Mouse (Mus musculus) forebrain, embryonic 12.5 days (tissue): Measurements from ENCODE around the gene Nqo1. TPM values are rescaled to one million over a fixed set of nuclear protein-coding genes. Genes with fewer than 3 reads are reported as not detected.

Source experiments
- ATAC-seq: fragments of 200-750 bp; cut with Nextera tagmentation; 2 replicates; pipeline ENCODE4 v1.8.0; 2017; ENCODE audit warnings: moderate TSS enrichment; ENCODE audit not compliant: low FRiP score
- H3K27ac ChIP-seq: fragments of 300-500 bp; sonication (generic); 2 replicates; pipeline ENCODE4 v1.5.1; 2016; ENCODE audit warnings: mild to moderate bottlenecking
- H3K27me3 ChIP-seq: fragments of 300-500 bp; sonication (generic); 2 replicates; pipeline ENCODE4 v1.6.1; 2016; ENCODE audit warnings: mild to moderate bottlenecking
- H3K36me3 ChIP-seq: fragments of 300-500 bp; sonication (generic); replicated peaks from 2 replicates; pipeline ENCODE4 v1.6.1; 2016; ENCODE audit warnings: mild to moderate bottlenecking
- H3K4me1 ChIP-seq: fragments of 300-500 bp; sonication (generic); 2 replicates; pipeline ENCODE4 v1.6.1; 2016
- H3K4me2 ChIP-seq: fragments of 300-500 bp; sonication (generic); 2 replicates; pipeline ENCODE4 v1.6.1; 2016; ENCODE audit warnings: mild to moderate bottlenecking, moderate library complexity
- H3K4me3 ChIP-seq: fragments of 300-500 bp; sonication (generic); replicated peaks from 2 replicates; pipeline ENCODE4 v1.5.1; 2016; ENCODE audit warnings: mild to moderate bottlenecking
- H3K9ac ChIP-seq: fragments of 300-500 bp; sonication (generic); 2 replicates; pipeline ENCODE4 v1.6.1; 2016; ENCODE audit warnings: mild to moderate bottlenecking
- H3K9me3 ChIP-seq: fragments of 300-500 bp; sonication (generic); 2 replicates; pipeline ENCODE4 v1.6.1; 2016
- WGBS: fragments of 180-500 bp; shearing (Covaris S2); methylation state at CpG from one replicate; pipeline ENCODE4 v1.1.7; 2016; 5-methylcytosine and 5-hydroxymethylcytosine counted together
- polyA plus RNA-seq: library from polyadenylated mRNA; unstranded; fragments of >200 nt; fragmentation: Nextera tagmentation; extraction: Ambion mirVana; gene quantifications from 2 replicates; pipeline ENCODE4 v1.2.1, GENCODE M21; 2016

Nqo1 gene
- polyA plus RNA-seq, 1 experiment from 2014 or later = 4.4 TPM

DNA sequence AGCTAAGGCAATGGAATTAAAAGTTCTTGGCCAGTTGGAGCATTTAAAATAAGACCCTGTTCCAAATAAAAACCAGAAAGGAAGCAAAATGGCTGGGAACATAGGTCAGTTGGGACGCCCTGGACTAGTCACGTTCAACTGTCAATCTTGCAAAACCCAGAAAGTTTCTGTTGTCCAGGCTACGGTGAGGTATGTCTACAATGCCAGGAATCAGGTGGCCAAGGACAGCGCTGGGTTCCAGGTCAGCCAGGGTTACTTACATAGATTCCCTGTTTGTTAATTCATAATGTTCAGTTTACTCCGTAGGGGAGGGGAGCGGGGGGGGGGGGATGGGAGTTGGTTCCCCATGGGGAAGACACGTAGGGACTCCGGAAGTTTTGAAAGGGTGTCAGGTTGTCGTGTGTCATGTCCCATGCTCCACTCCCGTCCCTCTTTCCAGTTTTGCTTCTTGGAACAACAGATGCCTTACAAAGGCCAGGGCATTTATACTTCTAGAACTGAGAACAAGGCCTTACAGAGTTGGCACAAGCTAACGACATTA, 32.5 kb upstream of the Nqo1 start:
- no peaks in the 10 kb centered on the region for H3K36me3 ChIP-seq
- H3K9me3 ChIP-seq = no peaks in the 10 kb centered on the region
- H3K9ac ChIP-seq = peak overlapping the region; percentile 84; the same call in 1 of the 2 replicates
- H3K27me3 ChIP-seq = no peaks in the 10 kb centered on the region
- H3K27ac ChIP-seq = peak overlapping the region; percentile 78; the same call in 1 of the 2 replicates
- H3K4me2 ChIP-seq = peak overlapping the region; percentile 70
- 35% methylated on average over 11 of the region's 11 CpGs for WGBS
- no peak for ATAC-seq
- peaks cover 14% of the 10 kb centered on the region for H3K4me1 ChIP-seq
- peak overlapping the region; percentile 84 for H3K4me3 ChIP-seq

DNA sequence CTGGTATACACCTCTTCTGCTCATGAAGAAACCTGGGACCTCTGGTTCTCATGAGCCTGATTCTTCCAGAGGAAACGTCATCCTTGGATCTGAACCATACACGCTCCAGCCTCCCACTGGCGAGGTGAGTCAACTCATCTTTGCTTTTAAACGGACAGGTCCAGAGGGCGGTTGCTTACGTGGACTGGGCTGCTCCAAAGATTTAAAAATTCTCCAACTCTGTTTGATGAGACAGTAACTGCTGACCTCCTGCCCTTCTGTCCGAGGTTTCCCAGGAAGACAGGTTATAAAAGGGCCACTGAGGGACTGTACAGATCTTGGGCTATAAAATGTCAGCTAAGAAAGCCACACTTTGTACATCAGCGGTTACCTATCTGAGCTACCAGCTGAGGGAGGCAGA, 27.8 kb upstream of the Nqo1 start:
- no peak for ATAC-seq
- H3K4me2 ChIP-seq = no peak overlapping the region

DNA sequence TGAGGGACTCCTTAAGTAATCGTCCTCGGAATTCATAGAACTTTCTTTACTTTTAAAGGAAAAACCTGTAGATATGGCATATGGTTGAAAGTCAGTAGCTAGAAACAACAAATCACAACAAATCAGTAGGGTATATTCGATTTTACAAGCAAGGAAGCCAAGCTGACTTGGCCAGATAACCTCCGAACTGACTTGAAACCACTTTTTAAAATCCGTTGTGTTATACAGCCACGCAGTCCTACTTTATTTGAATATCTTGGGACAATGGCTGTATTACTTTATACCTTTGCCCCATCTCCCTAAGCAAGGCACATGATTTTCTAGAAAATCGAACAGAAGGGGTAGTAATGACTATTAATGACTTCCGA, 22.2 kb upstream of the Nqo1 start:
- no peak overlapping the region for H3K4me2 ChIP-seq
- no peaks in the 10 kb centered on the region for H3K27me3 ChIP-seq
- no peak overlapping the region for H3K27ac ChIP-seq
- H3K4me1 ChIP-seq = peaks cover 15% of the 10 kb centered on the region
- H3K9ac ChIP-seq = no peak overlapping the region
- ATAC-seq = no peak
- 52% methylated on average over 8 of the region's 8 CpGs for WGBS
- peak overlapping the region; percentile 87; the same call in 1 of the 2 replicates for H3K4me3 ChIP-seq
- no peaks in the 10 kb centered on the region for H3K9me3 ChIP-seq
- peaks cover 24% of the 10 kb centered on the region for H3K36me3 ChIP-seq

More for the DNA sequence above, 27.8 kb upstream of the Nqo1 start:
- no peaks in the 10 kb centered on the region for H3K27me3 ChIP-seq
- no peak overlapping the region for H3K27ac ChIP-seq
- H3K4me3 ChIP-seq = no peak overlapping the region
- no peak overlapping the region for H3K9ac ChIP-seq
- H3K9me3 ChIP-seq = no peaks in the 10 kb centered on the region
- H3K36me3 ChIP-seq = no peaks in the 10 kb centered on the region
- WGBS = 84% methylated on average over 8 of the region's 8 CpGs
- peaks cover 3% of the 10 kb centered on the region; the same call in 1 of the 2 replicates for H3K4me1 ChIP-seq

GRCm38 (mm10) chr8:107424597-107425229, 21.7 kb upstream of the Nqo1 start, which contains the start of gene Nob1:
Nob1 (minus strand) TSS chr8:107425051.
- Histone ChIP-seq H3K36me3 (peaks cover 29% of the 10 kb centered on the region), H3K4me2 (peak within 1 kb of the TSS; percentile 61), H3K9ac (peak within 1 kb of the TSS; percentile 82), H3K4me1 (peaks cover 15% of the 10 kb centered on the region), H3K4me3 (peak within 1 kb of the TSS; percentile 87), H3K27me3 (no peaks in the 10 kb centered on the region), H3K27ac (peak within 1 kb of the TSS; percentile 68), H3K9me3 (no peaks in the 10 kb centered on the region)
- peak; percentile 99 for ATAC-seq
- WGBS = under 1% methylated on average over 50 of the region's 50 CpGs

DNA sequence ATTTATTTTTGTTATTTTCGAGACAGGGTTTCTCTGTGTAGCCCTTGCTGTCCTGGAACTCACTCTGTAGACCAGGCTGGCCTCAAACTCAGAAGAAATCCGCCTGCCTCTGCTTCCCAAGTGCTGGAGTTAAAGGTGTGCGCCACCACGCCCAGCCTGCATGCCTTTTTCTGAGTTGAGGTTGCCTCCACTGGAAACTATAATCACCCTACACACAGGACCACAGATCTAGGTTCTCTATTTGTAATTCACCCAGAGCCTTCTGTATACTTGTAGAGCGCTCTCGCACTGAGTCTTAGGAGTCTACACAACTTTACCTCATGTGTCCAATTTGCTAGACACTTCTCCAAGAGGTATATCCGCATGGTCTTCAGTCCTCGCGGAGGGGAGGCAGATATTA, 21.2 kb upstream of the Nqo1 start:
- 31% methylated on average over 9 of the region's 9 CpGs for WGBS
- Histone ChIP-seq H3K36me3 (peaks cover 34% of the 10 kb centered on the region), H3K9ac (peak overlapping the region; percentile 82), H3K9me3 (no peaks in the 10 kb centered on the region), H3K4me1 (peaks cover 15% of the 10 kb centered on the region), H3K4me3 (peak overlapping the region; percentile 87), H3K27ac (no peak overlapping the region), H3K27me3 (no peaks in the 10 kb centered on the region), H3K4me2 (peak overlapping the region; percentile 61)
- no peak for ATAC-seq

GRCm38 (mm10) chr8:107417001-107417400, 14.0 kb upstream of the Nqo1 start:
- no peaks in the 10 kb centered on the region for H3K9me3 ChIP-seq
- H3K4me2 ChIP-seq = no peak overlapping the region
- H3K27me3 ChIP-seq = no peaks in the 10 kb centered on the region
- 86% methylated on average over 12 of the region's 12 CpGs for WGBS
- H3K4me1 ChIP-seq = peaks cover 3% of the 10 kb centered on the region; the same call in 1 of the 2 replicates
- H3K4me3 ChIP-seq = no peak overlapping the region
- no peak overlapping the region for H3K9ac ChIP-seq
- no peak overlapping the region for H3K27ac ChIP-seq
- peaks cover 98% of the 10 kb centered on the region for H3K36me3 ChIP-seq
- ATAC-seq = no peak

DNA sequence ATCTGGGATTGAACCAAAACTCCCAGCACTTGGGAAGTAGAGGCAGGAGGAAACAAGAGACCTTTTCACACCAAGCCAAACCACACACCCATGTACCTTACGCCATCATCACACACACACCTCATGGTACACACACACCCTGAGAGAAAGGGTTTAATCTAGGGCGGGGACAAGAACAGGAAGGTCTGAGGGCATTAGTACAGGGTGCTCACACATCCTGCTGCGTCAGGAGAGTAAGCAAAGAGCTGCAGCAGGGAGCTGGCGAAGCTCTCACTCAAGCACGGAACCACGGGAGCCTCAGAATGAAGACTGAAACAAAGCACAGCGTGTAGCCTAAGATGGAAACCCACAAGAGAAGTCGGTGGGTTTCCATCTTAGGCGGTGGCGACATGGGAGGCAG, 10.9 kb upstream of the Nqo1 start:
- H3K9ac ChIP-seq = no peak overlapping the region

DNA sequence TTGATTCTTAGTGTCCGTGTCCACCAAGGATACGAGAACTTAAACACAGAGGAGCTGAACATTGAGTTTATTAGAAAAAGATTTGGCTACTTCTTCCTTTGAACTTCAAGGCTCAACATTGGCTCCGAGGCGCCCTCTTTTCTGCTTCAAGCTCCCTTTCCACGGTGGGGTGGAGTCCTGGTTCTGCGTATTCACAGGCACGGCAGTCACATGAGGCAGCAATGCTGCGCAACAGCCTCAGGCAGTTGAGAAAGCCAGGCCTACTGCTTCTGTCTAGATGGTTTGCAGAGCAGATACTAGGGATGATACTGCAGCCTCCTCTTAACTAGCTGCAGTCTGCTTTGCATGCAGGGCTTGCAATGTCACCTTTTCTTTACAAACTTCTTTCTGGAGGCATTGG, 9.5 kb upstream of the Nqo1 start:
- Histone ChIP-seq H3K9ac (no peak overlapping the region), H3K27ac (no peak overlapping the region), H3K27me3 (no peaks in the 10 kb centered on the region), H3K9me3 (no peaks in the 10 kb centered on the region), H3K36me3 (peaks cover 88% of the 10 kb centered on the region), H3K4me1 (no peaks in the 10 kb centered on the region), H3K4me3 (no peak overlapping the region), H3K4me2 (no peak overlapping the region)
- ATAC-seq = no peak
- 93% methylated on average over 8 of the region's 8 CpGs for WGBS

More for the DNA sequence above, 10.9 kb upstream of the Nqo1 start:
- peaks cover 98% of the 10 kb centered on the region for H3K36me3 ChIP-seq
- no peak for ATAC-seq
- no peak overlapping the region for H3K4me3 ChIP-seq
- WGBS = 91% methylated on average over 10 of the region's 10 CpGs
- H3K4me1 ChIP-seq = no peaks in the 10 kb centered on the region
- no peak overlapping the region for H3K27ac ChIP-seq
- H3K27me3 ChIP-seq = no peaks in the 10 kb centered on the region
- no peak overlapping the region for H3K4me2 ChIP-seq
- no peaks in the 10 kb centered on the region for H3K9me3 ChIP-seq

DNA sequence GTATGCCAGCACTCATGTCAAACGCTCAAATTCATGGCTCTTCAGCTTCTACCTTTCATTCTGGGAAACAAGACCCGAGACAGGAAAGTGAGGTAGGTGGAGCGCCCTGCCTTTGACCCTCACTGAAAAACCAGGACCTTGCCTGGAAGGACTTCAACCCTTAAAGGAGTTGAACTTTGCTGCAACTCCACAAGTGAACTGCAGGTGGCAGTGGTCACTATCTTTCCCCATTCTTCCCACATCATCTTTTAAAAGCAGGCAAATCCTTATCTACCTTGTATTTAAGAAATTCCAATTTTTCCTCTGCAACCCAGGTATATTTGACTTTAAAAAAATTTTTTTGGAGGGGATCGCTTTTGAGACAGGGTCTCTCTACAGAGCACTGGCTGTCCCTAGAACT, 8.4 kb upstream of the Nqo1 start:
- H3K4me2 ChIP-seq = no peak overlapping the region
- no peaks in the 10 kb centered on the region for H3K27me3 ChIP-seq
- H3K27ac ChIP-seq = no peak overlapping the region
- ATAC-seq = no peak
- 88% methylated on average over 4 of the region's 4 CpGs for WGBS
- H3K9me3 ChIP-seq = no peaks in the 10 kb centered on the region
- H3K4me1 ChIP-seq = no peaks in the 10 kb centered on the region
- H3K4me3 ChIP-seq = no peak overlapping the region
- H3K36me3 ChIP-seq = peaks cover 83% of the 10 kb centered on the region
- no peak overlapping the region for H3K9ac ChIP-seq

GRCm38 (mm10) chr8:107405935-107406334, 2.9 kb upstream of the Nqo1 start:
- Histone ChIP-seq H3K36me3 (peaks cover 28% of the 10 kb centered on the region), H3K27me3 (no peaks in the 10 kb centered on the region), H3K27ac (no peak overlapping the region), H3K9me3 (no peaks in the 10 kb centered on the region), H3K4me3 (no peak overlapping the region), H3K4me2 (no peak overlapping the region), H3K4me1 (peaks cover 16% of the 10 kb centered on the region), H3K9ac (no peak overlapping the region)
- WGBS = 67% methylated on average over 3 of the region's 3 CpGs
- ATAC-seq = no peak

DNA sequence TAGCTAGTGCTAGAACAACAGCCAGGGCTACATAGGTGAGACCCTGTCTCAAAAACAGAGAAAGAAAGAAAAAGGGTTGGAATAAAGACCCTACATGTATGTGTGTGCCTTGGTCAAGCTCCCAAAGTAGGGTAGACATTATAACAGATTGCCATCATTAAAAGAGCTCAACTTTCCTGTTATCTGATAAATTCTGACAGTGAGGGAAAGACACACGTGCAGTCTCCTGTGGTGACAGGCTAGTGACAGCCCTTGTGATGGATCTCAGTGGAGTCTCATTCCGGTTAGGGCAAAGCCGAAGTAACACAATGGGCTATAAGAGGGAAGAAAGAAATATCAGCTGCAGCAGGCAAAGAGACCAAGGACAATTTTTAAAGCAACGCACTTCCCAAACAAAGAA, 1.1 kb upstream of the Nqo1 start:
- Histone ChIP-seq H3K27me3 (no peaks in the 10 kb centered on the region), H3K4me2 (no peak overlapping the region), H3K36me3 (peaks cover 10% of the 10 kb centered on the region; the same call in 1 of the 2 replicates), H3K9ac (no peak overlapping the region), H3K4me3 (no peak overlapping the region), H3K27ac (no peak overlapping the region), H3K4me1 (peaks cover 16% of the 10 kb centered on the region), H3K9me3 (no peaks in the 10 kb centered on the region)
- 84% methylated on average over 4 of the region's 4 CpGs for WGBS
- no peak for ATAC-seq

DNA sequence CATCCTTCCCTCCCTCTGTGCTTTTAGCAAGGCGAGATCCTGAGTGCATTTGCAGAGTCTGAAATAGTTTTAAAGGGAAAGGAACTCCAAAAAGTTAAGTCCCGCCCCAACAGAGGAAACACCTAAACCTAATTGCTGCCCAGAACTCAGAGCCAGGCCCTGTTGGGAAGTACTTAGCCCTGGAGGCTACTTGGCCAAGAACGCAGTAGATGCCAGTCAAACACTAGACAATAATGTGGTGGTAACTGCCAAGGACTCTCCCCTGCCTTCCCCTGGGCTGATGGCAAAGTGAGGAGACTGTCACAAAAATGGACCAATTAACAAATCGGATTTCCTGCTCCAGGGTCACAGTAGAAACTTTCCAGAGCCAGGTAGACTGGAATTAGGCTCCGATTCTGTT, 1.1 kb downstream of the Nqo1 start:
- WGBS = 80% methylated on average over 5 of the region's 5 CpGs
- Histone ChIP-seq H3K4me3 (no peak overlapping the region), H3K9ac (no peak overlapping the region), H3K4me2 (no peak overlapping the region), H3K36me3 (no peaks in the 10 kb centered on the region), H3K27ac (no peak overlapping the region), H3K27me3 (no peaks in the 10 kb centered on the region), H3K9me3 (no peaks in the 10 kb centered on the region), H3K4me1 (peaks cover 16% of the 10 kb centered on the region)
- ATAC-seq = no peak

DNA sequence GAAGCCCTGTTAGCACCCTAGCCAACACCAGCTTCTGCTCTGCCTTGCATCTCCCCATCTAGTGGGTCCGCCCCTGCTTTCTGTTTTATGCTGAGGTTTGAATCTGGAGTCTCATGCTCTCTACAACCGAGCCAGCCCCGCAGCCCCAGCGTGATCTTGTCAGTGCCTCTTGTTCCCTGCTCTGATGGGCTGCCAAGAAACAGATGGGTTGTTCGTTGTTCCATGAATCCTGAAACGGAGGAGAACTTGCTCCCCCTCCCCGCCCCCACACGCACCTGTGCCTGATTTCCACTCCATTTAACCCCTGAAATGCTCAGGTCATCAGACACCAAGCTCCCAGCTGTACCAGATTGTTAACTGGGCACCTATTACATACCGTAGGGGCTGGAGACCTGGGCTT, 3.5 kb downstream of the Nqo1 start:
- H3K27me3 ChIP-seq = no peaks in the 10 kb centered on the region
- no peak overlapping the region for H3K9ac ChIP-seq
- no peaks in the 10 kb centered on the region for H3K9me3 ChIP-seq
- no peak overlapping the region for H3K4me3 ChIP-seq
- WGBS = 35% methylated on average over 9 of the region's 9 CpGs
- H3K4me1 ChIP-seq = peaks cover 16% of the 10 kb centered on the region
- no peak for ATAC-seq
- H3K4me2 ChIP-seq = no peak overlapping the region
- H3K36me3 ChIP-seq = no peaks in the 10 kb centered on the region
- H3K27ac ChIP-seq = no peak overlapping the region
